Mouse (Mus musculus) small intestine, adult 2 months (tissue): ENCODE measurements at regions not wholly inside any gene's neighbourhood (a gene's known extent, or its start where the extent isn't known, plus 50 kb on each side); places are given as distances from the start of the nearest gene placed in this dataset.

Source experiments
- CTCF ChIP-seq: fragments of 200-500 bp; IDR thresholded peaks from 2 replicates; pipeline ENCODE4 v1.5.1; 2012; ENCODE audit warnings: low read depth, mild to moderate bottlenecking, control low read depth, inconsistent platforms, low read length, moderate library complexity, mixed read lengths; ENCODE audit not compliant: insufficient replicate concordance, insufficient read length; ENCODE audit errors: extremely low read depth
- POLR2A ChIP-seq: fragments of 200-500 bp; IDR thresholded peaks from 2 replicates; pipeline ENCODE4 v1.6.1; 2012; ENCODE audit warnings: low read depth, mild to moderate bottlenecking, control low read depth, inconsistent platforms, low read length, moderate library complexity

DNA sequence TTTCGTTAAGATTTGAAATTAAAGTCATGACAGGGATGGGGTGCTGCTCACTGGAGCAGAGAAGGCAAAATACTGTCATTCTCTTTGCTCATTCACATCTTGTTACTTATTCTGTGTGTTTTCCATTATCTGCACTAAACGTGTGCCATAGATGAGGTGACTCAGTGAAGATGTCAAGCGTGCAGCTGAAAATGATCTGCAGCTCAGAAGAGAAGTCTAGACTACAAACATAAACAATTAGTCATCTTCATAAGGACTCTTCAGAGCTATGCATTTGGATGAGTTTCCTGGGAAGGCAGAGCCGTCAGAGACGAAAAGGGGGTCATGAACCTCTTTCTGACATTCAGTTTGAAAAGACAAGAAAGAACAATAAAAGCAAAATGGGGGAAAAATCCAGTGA, 203.7 kb upstream of the Klf6 start:
- TF ChIP-seq CTCF: no peak
- TF ChIP-seq POLR2A: no peak
